Mouse (Mus musculus) lung, postnatal 0 days (tissue): ENCODE measurements at regions not wholly inside any gene's neighbourhood (a gene's known extent, or its start where the extent isn't known, plus 50 kb on each side); places are given as distances from the start of the nearest gene placed in this dataset.

Experiments
- CTCF ChIP-seq: IDR thresholded peaks from 2 replicates; pipeline ENCODE4 v1.5.1; 2016; ENCODE audit warnings: antibody characterized with exemption, mild to moderate bottlenecking
- EP300 ChIP-seq: IDR thresholded peaks from 2 replicates; pipeline ENCODE4 v1.6.1; 2016; ENCODE audit warnings: antibody characterized with exemption, mild to moderate bottlenecking, control low read depth

- no peak for TF ChIP-seq CTCF
- no peak for TF ChIP-seq EP300
These were observed 150.4 kb upstream of the Emcn start for GRCm38 (mm10) chr3:137190489-137190888.
